Mouse (Mus musculus) liver, postnatal 0 days (tissue): ENCODE results near the gene Slc26a11.

Experiments used
- CTCF ChIP-seq: sonication (generic); IDR thresholded peaks from 2 replicates; pipeline ENCODE4 v1.5.1; 2016; ENCODE audit warnings: antibody characterized with exemption, low read depth
- EP300 ChIP-seq: IDR thresholded peaks from 2 replicates; pipeline ENCODE4 v1.6.1; 2016; ENCODE audit warnings: antibody characterized with exemption, low read depth, mild to moderate bottlenecking

GRCm38 (mm10) chr11:119314252-119314936 is 41.0 kb upstream of the Slc26a11 start:
- TF ChIP-seq CTCF (no peak), EP300 (no peak)
